Mouse (Mus musculus): ENCODE results near the gene Ppp1r15b. TPM values are rescaled to one million over a fixed set of nuclear protein-coding genes. Genes with fewer than 3 reads are reported as not detected.
A peak's percentile ranks its signal among the peaks of the same experiment; 100 is the strongest.

The Ppp1r15b gene
- 10 to 100 TPM; 45.5 to 46.8 TPM for total RNA-seq (2021)
- long read RNA-seq, experiment 1, full-length matches to known transcripts: 10 of 17 reads
- long read RNA-seq, experiment 1, partial matches to known transcripts: 7 of 17 reads
- long read RNA-seq, experiment 1, other reads (novel, unspliced or antisense): 0 of 17 reads
- long read RNA-seq, experiment 2, full-length matches to known transcripts: 15 of 16 reads
- long read RNA-seq, experiment 2, partial matches to known transcripts: 1 of 16 reads
- long read RNA-seq, experiment 2, other reads (novel, unspliced or antisense): 0 of 16 reads

- DNase-seq (ENCODE audit: low spot score in 2 of 2): peak; percentile 99
- intact Hi-C loops (cut with DNase I): loop anchor here (5.0 to 10.0 kb wide), 2 partner anchors 84 to 484 kb away; partner anchors contain the start of genes Pik3c2b and Snrpe
Observed at GRCm38 (mm10) chr1:133130638-133131560, at the start of gene Ppp1r15b. Ppp1r15b (plus strand) TSS chr1:133131143.

GRCm38 (mm10) chr1:133083003-133083546 is 47.9 kb upstream of the Ppp1r15b start:
- DNase-seq (ENCODE audit: low spot score in 2 of 2): no peak
- intact Hi-C loops (cut with DNase I): no loop called here

- intact Hi-C loops (cut with DNase I): no loop called here
Observed at GRCm38 (mm10) chr1:133083942-133084625, 46.9 kb upstream of the Ppp1r15b start.

GRCm38 (mm10) chr1:133084708-133085416 is 46.1 kb upstream of the Ppp1r15b start:
- DNase-seq (ENCODE audit: low spot score in 2 of 2): no peak
- intact Hi-C loops (cut with DNase I): no loop called here

More at GRCm38 (mm10) chr1:133083942-133084625, 46.9 kb upstream of the Ppp1r15b start:
- DNase-seq (ENCODE audit: low spot score in 2 of 2): no peak

GRCm38 (mm10) chr1:133085417-133085742 is 45.6 kb upstream of the Ppp1r15b start:
- DNase-seq (ENCODE audit: low spot score in 2 of 2): no peak
- intact Hi-C loops (cut with DNase I): no loop called here

- intact Hi-C loops (cut with DNase I): no loop called here
Observed at GRCm38 (mm10) chr1:133086804-133087203, 44.1 kb upstream of the Ppp1r15b start.

GRCm38 (mm10) chr1:133087206-133087905 is 43.6 kb upstream of the Ppp1r15b start:
- peak in 1 of 2 experiments; percentile 57 for DNase-seq (ENCODE audit: low spot score in 2 of 2)
- intact Hi-C loops (cut with DNase I): no loop called here

More at GRCm38 (mm10) chr1:133086804-133087203, 44.1 kb upstream of the Ppp1r15b start:
- no peak for DNase-seq (ENCODE audit: low spot score in 2 of 2)

- intact Hi-C loops (cut with DNase I): no loop called here
- no peak for DNase-seq (ENCODE audit: low spot score in 2 of 2)
Observed at GRCm38 (mm10) chr1:133088196-133088595, 42.7 kb upstream of the Ppp1r15b start.

- DNase-seq (ENCODE audit: low spot score in 2 of 2): no peak
- intact Hi-C loops (cut with DNase I): no loop called here
Observed at GRCm38 (mm10) chr1:133089415-133089814, 41.5 kb upstream of the Ppp1r15b start.

- DNase-seq (ENCODE audit: low spot score in 2 of 2): no peak
- intact Hi-C loops (cut with DNase I): no loop called here
Observed at GRCm38 (mm10) chr1:133090641-133091040, 40.3 kb upstream of the Ppp1r15b start.

- no peak for DNase-seq (ENCODE audit: low spot score in 2 of 2)
- intact Hi-C loops (cut with DNase I): no loop called here
Observed at GRCm38 (mm10) chr1:133091483-133091882, 39.5 kb upstream of the Ppp1r15b start.

- DNase-seq (ENCODE audit: low spot score in 2 of 2): no peak
- intact Hi-C loops (cut with DNase I): no loop called here
Observed at GRCm38 (mm10) chr1:133093719-133094118, 37.2 kb upstream of the Ppp1r15b start.

- intact Hi-C loops (cut with DNase I): loop anchor here (5.0 to 10.0 kb wide), 2 partner anchors 64 to 346 kb away; no protein-coding TSS in a partner anchor
- DNase-seq (ENCODE audit: low spot score in 2 of 2): peak; percentile 84 to 87
Observed at GRCm38 (mm10) chr1:133100980-133101798, 29.8 kb upstream of the Ppp1r15b start.

GRCm38 (mm10) chr1:133102108-133102507 is 28.8 kb upstream of the Ppp1r15b start:
- intact Hi-C loops (cut with DNase I): loop anchor here (5.0 to 10.0 kb wide), 2 partner anchors 65 to 347 kb away; no protein-coding TSS in a partner anchor
- no peak for DNase-seq (ENCODE audit: low spot score in 2 of 2)

- intact Hi-C loops (cut with DNase I): loop anchor here (5.0 to 10.0 kb wide), 2 partner anchors 66 to 349 kb away; no protein-coding TSS in a partner anchor
- DNase-seq (ENCODE audit: low spot score in 2 of 2): no peak
Observed at GRCm38 (mm10) chr1:133103315-133103714, 27.6 kb upstream of the Ppp1r15b start.

- no peak for DNase-seq (ENCODE audit: low spot score in 2 of 2)
- intact Hi-C loops (cut with DNase I): loop anchor here (5.0 to 10.0 kb wide), 2 partner anchors 67 to 349 kb away; no protein-coding TSS in a partner anchor
Observed at GRCm38 (mm10) chr1:133103871-133104270, 27.1 kb upstream of the Ppp1r15b start.

GRCm38 (mm10) chr1:133116108-133116507 is 14.8 kb upstream of the Ppp1r15b start:
- DNase-seq (ENCODE audit: low spot score in 2 of 2): no peak
- intact Hi-C loops (cut with DNase I): no loop called here
